Mouse (Mus musculus): ENCODE measurements around the gene Btf3l4.
A peak's percentile ranks its signal among the peaks of the same experiment; 100 is the strongest.

The Btf3l4 gene

GRCm38 (mm10) chr4:108832916-108833827 lies at the start of gene Btf3l4:
Gene Btf3l4, minus strand, starts transcription at chr4:108833614.
- peak; percentile 92 for DNase-seq

DNA sequence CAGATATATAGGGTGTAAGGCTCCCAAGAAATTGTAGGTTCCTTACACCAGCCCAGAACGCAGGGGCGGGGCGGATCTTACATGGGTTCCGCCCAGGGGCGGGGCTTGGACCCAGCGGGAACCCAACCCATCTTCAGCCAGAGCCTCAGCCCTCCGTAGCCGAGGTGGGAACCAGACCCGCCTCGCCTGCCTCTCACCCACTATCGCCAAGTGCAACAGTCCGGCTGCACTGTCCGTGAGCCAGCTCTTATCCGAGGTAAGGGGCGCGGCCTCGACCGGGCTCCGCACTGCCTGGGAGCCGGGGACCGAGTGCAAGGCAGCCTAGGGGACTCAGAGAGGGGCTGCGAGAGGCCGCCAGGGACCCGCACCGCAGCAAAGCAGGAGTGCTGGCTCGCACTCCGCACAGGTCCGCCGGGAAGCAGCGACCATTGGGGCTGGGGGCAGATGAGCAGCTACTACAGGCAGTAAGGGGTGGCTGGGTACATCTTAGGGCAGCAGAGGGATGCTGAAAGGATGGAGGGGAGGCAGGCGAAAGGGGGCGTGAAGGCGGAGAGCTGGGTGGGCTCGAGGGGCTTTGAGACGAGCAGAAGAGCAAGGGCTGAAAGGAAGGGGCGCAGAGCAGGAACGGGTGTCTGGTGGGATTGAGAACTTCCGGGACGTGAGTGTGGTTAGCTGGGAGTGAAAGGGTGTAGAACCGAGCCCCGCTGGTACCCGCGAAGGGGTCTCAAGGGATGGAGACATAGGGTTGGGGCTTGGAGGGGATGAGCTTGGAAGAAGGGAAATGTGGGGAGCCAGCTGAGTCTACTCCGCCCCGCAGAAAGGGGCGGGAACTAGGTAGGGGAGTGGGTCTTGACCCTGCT lies 45.8 kb upstream of the Btf3l4 start, which contains the start of gene Rab3b:
TSS of gene Rab3b (plus strand) at position 101 of the 860 bp plus-strand sequence.
- peak; percentile 34 for DNase-seq

GRCm38 (mm10) chr4:108877901-108878300 lies 44.5 kb upstream of the Btf3l4 start:
- DNase-seq: no peak

- no peak for DNase-seq
Observed at GRCm38 (mm10) chr4:108873746-108874145, 40.3 kb upstream of the Btf3l4 start.

GRCm38 (mm10) chr4:108869730-108870374 lies 36.4 kb upstream of the Btf3l4 start:
- peak; percentile 93 for DNase-seq

DNA sequence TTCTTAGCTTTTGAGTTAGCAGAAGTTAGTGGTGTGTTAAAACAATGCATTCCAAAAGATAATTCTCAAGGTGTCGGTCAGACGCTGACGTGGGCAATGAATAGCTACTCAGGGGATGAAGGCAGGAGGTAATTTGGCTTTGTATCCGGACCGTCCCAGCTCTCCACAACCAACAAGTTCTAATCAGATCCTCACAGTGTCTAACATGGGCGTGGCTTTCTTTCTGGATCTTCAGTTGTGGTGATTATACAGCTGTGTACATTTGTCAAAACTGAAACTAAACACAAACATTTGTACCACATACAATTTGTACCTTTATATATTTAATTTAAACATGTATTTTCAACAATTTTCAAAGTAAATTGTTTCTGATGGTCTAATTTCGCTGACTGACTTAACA lies 33.4 kb upstream of the Btf3l4 start:
- DNase-seq: no peak

DNA sequence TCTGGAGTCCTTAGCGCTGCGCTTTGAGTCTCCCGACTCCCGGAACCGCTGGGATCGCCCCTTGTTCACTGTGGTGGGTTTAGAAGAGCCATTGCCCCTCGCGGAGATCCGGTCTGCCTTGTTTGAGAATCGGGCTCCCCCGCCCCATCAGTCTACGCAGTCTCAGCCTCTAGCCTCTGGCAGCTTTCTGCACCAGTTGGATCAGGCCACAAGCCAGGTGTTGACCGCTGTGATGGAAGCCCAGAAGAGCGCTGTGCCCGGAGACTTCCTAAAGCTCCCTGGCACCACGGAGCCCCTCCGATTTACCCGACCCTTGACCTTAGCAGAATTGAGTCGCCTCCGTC lies 15.1 kb upstream of the Btf3l4 start, which contains the start of gene A730015C16Rik:
TSS of gene A730015C16Rik (minus strand) at position 115 of the 344 bp plus-strand sequence.
- DNase-seq: no peak

- peak; percentile 90 for DNase-seq
Observed at GRCm38 (mm10) chr4:108847715-108848504, 14.5 kb upstream of the Btf3l4 start, which contains the start of gene Kti12. Gene Kti12, plus strand, starts transcription at chr4:108847785.

DNA sequence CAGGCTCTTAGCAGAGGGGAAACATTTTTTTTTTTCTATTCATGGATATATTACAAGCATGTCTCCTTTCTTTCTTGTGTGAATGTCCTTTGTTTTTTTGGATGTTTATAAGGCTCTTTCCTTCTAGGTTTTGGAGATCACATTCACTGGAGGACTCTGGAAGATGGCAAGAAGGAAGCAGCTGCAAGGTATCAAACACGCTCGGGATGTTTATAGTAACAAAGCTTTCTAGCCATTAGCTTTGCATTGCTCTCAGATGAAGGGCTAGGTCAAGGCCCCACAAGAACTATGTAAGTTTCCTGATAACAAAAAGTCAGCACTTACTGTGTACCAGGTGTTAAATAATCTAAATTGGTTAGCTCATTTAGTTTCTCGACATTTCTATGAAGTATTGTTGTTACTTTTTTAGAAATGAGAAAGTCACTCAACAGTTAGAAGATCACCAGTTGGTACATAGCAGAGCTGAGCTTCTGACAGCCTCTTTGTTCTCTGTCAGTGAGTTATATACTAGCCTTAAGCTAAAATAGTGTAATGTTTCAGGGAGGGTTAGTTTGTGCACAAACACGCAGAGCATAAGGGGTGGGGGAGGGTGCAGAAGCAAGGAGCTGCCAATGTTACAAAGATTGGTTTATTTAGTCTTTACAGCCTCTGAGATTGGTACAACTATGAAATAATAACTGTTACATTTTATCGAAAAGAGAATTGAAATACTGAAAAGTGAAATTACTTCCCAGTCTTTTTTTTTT lies 12.6 kb upstream of the Btf3l4 start:
- no peak for DNase-seq

GRCm38 (mm10) chr4:108843336-108843735 lies 9.9 kb upstream of the Btf3l4 start:
- DNase-seq: no peak

GRCm38 (mm10) chr4:108841920-108842578 lies 8.6 kb upstream of the Btf3l4 start:
- no peak for DNase-seq

GRCm38 (mm10) chr4:108838031-108838430 lies 4.6 kb upstream of the Btf3l4 start:
- no peak for DNase-seq

- DNase-seq: peak; percentile 25
Observed at GRCm38 (mm10) chr4:108835496-108835895, 2.1 kb upstream of the Btf3l4 start.

GRCm38 (mm10) chr4:108834971-108835311 lies 1.5 kb upstream of the Btf3l4 start:
- DNase-seq: no peak

DNA sequence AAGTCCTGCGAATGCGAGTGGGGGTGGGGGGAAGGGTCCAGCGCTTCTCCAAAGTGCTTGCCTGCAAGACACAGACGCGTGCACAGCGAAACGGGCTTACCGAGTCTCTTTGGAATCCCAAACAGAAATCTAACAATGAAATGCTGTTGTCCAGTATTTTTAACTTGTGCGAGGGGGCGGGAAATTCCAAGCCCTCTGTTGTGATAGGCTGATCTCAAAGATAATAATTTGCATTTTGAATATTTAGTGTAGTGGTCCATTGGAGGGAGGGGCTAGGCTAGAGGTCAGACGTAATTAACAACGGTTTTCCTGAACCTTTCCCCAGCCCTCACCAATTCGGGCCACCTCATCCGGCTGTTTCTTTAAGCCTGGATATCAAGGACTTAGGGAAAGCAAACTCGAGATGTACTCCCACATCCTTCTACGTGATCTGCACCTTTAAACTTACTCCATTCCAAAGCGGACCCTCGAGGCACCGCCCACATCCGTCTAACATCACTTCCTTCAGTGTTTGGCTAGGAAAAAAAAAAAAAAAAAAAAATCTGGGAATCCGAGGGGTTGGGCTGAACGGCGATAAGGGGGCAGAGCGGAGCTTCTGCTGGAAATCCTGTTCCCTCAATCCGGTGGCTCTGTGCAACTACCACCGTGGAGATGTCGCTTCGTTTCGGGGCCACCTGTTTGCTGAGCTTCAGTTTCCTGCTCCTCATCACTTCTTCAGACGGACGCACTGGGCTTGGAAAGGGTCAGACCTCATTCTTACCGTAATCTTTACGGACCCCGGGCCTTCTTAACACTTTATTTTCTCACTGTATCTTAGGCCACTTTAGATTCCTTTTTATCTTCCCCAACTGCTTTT lies 929 bp upstream of the Btf3l4 start, which contains the start of gene Txndc12:
TSS of gene Txndc12 (plus strand) at position 487 of the 856 bp plus-strand sequence.
- DNase-seq: peak; percentile 94

- DNase-seq: no peak
Observed at GRCm38 (mm10) chr4:108833828-108834114, 357 bp upstream of the Btf3l4 start.

- no peak for DNase-seq
Observed at GRCm38 (mm10) chr4:108830698-108831097, 2.7 kb downstream of the Btf3l4 start.

- DNase-seq: no peak
Observed at GRCm38 (mm10) chr4:108826643-108827042, 6.8 kb downstream of the Btf3l4 start.

GRCm38 (mm10) chr4:108826096-108826495 lies 7.3 kb downstream of the Btf3l4 start:
- DNase-seq: no peak

DNA sequence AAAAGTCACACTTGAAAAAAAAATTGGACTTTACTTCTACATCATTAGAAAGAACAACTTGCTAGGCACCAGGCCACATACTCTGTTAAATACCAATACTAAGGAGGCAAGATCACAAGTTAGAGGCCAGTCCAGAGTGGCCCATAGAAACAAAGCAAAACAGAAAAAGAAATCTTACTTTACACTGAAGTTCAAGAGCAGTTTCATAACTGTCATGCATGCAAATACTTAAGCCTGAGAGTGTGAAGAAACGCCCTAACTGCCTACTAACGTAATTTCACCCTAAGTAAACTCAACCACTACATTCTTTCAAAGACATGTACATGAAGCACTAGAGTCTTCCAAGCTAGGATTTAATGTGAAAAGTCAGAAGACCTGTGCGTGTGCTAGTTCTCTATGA lies 7.7 kb downstream of the Btf3l4 start:
- no peak for DNase-seq
